Mouse (Mus musculus) testis, postnatal 14 days (tissue): Measurements from ENCODE around the gene Paxbp1.
A peak's percentile ranks its signal among the peaks of the same experiment; 100 is the strongest.
"Not testable (repeated sequence)": the region's sequence is repeated elsewhere in the genome, so short reads cannot be mapped to it uniquely, and the experiment has no call there.

ENCODE experiments used
- DNase-seq: peaks from one replicate; pipeline ENCODE4 v3.0.0; 2021; ENCODE audit warnings: low spot score

Gene Paxbp1

DNA sequence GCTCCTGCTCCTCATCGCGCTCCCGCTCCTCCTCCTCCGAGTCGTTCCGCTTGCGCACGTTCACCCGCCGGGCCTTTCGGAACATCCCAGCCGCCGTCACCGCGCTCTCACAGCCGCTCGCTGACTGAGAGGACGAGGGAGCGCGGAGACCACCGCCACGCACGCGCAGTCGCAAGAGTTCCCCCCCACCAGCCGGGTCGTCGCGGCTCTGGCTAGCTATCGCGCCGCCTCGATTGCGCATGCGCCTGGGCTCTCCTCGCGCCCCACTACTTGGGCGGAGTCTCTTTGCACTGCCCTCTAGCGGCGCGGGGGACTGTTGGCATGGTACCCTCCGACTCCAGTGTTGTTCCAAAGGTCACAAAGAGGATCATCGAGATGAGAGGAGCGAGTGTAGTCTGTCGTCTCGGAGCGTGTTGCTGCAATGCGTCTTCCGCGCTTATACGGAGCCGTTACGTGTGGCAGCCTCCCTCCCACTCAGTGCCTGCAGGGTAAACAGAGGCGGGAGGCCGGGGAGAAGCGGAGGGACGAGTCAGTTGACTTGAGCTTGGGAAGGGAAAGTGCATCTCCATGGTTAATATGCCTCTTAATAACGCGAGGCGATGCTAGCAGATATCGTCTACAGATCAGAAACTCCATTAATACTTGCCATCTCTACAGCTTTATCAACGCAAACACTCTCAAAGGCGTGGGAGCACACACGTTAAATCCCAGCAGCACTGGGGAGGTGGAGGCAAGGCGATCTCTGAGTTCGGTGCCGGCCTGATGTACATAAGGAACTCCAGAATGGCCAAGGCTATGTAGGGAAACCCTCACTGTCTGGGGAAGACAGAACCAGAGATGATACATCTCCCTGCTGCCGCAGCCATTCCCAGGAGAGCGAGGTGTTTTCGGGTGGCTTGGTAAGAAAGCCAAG lies at the start of gene Paxbp1:
Gene Paxbp1 (minus strand): TSS at position 274 of the 913 bp plus-strand sequence.
- DNase-seq, result peak; percentile 98

DNA sequence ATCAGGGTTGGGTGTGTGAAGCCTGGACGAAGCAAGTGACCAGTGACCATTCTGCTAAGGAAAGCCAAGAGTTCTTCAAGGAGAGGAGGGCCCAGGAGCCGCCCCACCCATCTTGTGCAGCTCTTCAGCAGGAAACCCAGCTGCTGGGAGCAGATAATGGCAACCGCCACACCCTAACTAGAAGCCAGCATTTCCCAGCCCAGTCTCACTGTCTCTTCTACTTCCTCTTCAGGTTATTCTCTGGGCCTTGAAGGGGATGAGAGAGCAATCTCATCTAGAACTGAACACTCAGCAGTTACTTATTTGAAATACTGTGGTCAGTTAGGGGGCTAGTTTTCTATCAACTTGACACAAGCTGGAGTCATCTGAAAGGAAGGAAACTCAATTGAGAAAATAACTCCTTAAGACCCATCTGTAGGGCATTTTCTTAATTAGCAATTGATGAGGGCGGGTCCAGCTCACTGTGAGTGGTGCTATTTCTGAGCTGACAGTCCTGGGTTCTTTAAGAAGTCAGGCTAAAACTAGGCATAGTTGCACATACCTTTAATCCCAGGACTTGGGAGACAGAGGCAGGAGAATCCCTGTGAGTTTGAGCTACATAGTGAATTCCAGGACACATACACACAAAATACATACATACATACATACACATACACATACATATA lies 42.4 kb upstream of the Paxbp1 start:
- no peak for DNase-seq

DNA sequence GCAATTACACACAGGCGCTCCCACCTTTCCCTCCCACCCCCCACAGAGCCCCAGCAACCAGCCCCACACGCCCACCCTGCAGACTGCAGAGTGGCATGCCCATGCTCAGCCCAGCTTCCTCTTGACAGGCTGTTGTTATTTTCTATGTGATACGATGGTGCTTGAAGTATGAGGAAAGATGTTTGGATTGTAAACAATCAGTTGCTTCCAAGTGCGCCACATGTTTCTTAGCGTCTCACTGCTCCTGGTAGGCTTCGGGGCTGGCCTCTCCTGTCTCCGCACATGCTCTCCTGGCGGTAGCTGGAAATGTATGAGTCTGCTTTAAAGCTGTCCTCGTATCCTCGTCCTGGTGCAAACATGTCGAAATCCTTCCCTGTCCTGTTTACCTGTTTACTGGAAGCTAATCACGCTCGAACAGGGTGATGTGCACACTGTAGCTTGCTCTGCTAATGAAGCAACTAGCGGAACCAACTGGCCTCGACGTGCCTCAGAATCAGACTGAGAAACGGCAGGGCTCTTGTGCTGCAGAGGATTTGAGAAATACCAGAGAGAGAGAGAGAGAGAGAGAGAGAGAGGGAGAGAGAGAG lies 41.0 kb upstream of the Paxbp1 start:
- no peak for DNase-seq

DNA sequence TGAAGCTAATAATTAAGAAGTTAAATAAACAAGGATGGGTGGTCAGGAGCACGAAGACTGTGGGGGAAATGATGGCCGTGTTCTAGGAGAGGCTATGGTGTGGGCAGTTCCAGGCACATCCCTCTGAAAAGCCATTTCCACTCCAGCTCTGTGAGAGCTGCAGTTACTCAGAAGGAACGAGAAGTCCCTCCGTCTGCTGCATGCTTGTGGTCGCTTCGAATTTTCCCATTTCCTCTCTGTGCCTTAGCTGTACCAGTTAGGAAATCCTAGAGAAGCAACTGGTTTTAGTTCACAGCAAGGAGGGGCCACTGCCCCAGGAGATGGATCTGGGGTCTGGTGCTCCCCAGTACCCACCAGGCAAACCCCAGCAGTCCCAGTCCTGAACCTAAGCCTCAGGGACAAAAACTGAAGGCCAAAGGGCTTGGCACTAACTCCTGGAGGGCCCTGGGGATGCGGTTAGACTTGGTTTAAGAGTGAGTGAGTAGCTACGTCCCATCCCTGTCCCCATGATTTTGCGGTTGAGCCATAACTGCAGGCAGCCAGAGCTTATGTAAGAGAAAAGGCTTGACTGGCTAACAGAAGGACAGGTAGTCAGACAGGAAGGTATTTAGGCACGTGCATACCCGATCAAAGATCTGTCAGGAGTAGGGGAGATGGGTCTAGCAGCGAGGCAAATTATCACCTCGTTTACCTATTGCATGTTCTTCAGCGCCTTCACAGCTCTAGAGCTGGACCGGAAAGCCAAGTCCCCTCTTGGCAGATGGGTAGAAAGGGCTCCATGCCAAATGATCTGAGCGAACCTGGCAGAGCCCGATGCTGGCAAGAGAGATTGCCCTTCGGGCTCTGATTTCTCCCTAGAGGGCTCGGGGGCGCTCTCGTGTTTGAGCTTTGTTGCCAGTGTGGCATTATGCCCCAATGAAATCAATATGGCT lies 40.2 kb upstream of the Paxbp1 start:
- DNase-seq, result no peak

DNA sequence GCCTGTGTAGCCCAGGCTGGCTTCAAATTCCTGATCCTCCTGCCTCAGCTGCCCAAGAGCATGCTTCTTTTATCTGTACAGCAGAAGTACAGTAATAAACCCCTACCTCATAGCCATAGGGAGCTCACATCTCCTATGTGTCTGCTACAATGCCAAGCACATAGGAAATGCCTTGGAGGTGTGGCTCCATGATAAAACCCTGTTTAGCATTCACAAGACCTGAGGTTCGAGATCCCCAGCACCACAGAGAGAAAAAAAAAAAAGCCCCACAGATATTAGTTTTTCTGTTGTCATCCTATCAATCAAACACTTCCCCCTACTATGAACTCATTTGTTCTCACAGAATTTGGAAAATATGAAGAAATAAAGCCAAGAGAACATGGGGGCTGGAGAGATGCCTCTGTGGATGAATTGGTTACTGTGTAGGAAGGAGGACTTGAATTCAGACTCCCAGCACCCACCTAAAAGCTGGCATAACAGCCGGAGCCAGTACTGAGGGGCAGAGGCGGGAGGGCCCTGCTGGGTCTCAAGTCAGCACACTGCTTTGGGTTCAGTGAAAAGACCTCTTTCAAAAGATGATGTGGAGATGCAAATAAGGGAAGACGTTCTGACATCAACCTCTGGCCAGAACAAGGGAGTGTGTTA lies 38.8 kb upstream of the Paxbp1 start:
- DNase-seq, result no peak

DNA sequence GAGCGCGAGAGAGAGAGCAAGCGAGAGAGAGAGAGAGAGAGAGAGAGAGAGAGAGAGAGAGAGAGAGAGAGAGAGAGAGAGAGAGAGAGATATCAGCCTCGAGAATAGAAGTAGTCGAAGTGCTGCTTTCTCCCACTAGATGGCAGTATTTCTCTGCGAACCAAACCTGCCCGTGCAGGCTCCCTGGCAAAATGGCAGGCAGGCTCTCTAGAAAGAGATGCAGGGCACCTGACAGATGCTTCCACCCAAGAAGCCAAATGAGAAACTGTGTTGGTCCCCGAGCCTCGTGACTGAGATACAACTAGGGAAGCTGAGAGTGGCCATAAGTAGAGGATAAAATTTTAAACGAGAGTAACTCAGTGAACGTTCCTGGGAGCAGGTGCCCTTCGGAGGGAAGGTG lies 37.2 kb upstream of the Paxbp1 start:
- DNase-seq, result peak; percentile 46

DNA sequence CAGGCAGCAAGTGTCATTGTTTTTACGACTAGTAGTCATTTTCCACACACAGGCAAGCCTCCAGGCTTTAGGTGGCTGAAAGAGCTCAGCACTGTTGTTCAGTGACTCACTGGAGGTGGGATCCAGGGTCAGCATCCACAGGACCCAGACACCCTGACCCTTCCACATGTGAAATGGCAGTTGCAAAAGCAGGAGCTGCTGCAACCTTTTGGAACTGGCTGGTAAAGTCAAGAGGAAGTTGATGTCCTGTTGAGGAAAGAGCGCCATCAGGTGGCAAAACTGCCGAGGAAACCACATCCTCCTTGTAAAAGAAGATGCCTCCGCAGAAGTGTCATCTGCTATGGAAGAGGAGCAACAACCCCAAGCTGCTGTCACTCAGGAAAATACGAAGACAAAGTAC lies 31.8 kb upstream of the Paxbp1 start:
- DNase-seq, result no peak

DNA sequence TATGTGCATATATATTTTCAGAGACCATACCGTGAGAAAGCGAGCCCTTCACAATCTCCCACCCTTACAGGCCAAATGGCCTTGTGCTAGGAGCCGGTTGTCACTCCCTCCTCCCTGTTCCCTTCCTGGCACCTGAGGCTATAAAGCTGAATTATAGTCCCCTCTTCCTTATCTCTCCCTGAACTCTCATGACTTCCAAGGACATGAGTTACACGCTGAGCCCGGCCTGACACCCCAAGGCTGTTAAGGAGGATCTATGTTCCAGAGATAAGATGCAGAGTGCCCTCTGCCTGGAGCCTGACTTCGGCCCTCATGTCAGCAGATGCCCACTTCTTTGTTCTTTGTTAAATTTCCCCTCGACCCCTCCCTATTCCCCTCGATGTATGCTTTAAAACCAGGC lies 31.1 kb upstream of the Paxbp1 start:
- DNase-seq, result not testable (repeated sequence)

DNA sequence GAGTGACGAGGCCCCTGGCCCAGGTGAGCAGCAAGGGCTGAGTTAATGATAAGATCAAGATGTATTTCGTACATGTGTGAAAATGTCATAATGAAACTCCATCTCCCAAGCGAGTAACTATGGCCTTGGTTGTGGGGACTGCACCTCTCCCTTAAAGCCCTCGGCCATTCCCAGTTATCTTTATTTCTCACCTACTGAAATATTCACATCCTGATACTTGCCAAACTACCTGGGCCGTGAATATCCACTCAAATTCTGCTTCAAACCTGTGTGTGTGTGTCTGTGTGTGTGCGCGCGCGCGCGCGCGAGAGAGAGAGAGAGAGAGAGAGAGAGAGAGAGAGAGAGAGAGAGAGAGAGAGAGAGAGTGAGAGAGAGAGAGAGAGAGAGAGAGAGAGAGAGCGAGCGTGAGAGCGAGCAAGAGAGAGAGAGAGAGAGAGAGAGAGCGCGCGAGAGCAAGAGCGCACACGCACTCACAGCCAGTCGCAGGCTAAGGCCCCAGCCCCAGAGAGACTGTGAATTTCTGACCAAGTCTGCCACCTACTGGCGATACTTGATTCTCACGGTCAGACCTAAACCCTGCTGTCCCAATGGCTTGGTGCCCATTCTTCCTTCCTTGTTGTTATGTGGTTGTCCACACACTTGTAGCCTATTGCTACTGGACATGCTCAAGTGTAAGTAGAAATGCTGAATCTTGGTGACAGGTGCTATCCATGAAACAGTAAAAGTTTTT lies 29.0 kb upstream of the Paxbp1 start:
- peak; percentile 76 for DNase-seq

DNA sequence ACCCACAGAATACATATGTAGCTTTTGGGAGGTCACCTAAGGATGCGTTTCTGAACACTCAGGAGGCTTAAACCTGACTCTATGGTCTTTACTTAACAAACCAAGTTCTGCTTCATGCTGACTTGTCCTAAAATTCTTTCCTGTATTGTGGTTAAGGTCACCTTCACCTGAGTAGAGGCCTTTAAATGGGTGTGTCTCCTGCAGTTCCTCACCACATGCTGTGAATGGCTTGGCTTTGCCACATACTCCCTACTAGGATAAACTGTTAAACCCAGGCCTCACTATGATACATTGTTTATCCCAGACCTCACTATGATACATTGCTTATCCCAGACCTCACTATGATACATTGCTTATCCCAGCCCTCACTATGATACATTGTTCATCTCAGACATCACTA lies 27.9 kb upstream of the Paxbp1 start:
- DNase-seq, result peak; percentile 37

DNA sequence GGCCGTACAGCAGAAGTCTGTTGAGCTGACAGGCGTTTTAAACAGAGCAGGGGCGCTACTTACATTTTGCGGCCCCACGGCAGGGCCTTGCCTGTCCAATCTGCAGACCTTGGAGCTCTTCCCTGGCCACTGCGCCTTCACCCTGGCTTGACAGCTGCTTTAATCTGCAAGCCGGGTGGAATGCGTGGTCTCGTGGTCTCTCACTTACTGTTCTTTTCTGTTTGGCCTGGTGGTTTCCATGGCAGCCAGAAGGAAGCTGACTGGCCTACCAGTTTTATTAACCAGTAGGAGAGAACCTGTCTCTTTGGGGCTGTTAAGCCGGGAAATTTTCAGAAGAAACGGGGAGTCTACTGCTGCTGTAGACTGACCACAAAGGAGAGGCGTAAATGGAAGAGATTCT lies 24.6 kb upstream of the Paxbp1 start:
- peak; percentile 25 for DNase-seq

DNA sequence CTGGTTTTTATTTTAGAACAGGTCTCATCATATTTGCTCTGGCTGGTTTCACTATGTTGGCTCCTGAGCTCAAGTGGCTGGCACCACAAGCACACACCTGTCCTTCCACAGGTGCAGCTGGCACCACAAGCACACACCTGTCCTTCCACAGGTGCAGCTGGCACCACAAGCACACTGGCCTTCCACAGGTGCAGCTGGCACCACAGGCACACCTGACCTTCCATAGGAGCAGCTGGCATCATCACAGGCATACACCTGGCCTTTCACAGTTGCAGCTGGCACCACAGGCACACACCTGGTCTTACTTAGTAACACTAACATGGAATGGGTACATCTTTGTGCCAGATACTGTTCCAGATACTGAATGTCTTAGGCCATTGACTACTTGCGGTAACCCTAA lies 22.8 kb upstream of the Paxbp1 start:
- no peak for DNase-seq

DNA sequence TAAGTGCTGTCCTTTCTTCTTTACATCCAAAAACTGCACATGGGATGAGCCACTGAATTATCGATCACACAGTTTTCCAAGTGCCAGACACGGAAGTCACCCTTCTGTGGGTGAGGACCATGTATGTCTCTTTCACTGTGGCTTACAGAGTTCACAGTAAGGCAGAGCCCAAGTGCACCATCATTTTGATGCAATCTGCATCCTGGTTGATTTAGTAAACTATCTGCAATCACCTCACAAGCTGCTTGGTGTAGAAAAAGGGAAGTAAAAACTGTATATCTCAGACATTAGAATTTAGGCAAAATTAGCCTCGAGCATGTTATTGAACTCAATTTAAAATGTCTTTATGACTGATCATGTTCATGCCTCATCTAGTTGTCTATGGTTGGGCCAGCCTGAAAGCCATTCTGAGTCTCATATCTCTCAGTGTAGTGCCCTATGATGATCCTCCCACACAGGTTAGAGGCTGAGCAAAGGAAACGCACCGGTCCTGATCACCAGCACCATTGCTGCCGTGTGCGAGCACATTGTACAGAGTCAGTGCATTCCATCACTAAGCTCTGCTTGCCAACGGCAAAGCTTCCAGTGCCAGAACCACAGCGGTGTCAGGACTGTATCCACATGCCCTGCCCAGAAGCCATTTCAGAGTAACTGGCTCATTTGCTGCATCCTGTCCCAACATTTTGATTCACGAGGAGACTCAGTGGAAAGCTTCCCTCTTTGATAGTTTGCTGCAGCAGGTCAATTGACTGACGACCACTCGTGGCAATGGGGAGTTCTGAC lies 20.4 kb upstream of the Paxbp1 start:
- DNase-seq, result no peak

DNA sequence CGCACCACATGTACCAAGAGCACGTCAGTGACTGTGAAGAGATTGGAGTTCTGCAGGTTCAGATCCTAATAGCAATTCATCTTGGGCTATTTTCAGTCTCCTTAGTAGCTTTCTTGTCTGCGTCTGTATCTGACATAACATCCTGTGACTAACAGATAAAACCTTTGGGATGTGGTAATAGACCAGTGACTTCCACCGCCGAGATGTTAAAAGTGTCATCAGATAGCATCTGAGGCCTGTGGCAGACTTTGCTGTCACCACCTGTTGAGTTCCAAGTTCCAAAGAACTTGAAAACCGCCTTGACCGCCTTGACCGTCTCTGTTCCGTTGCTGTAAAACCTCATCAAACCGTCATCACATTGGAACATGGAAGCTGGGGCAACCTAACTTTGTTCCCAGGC lies 19.4 kb upstream of the Paxbp1 start:
- no peak for DNase-seq

DNA sequence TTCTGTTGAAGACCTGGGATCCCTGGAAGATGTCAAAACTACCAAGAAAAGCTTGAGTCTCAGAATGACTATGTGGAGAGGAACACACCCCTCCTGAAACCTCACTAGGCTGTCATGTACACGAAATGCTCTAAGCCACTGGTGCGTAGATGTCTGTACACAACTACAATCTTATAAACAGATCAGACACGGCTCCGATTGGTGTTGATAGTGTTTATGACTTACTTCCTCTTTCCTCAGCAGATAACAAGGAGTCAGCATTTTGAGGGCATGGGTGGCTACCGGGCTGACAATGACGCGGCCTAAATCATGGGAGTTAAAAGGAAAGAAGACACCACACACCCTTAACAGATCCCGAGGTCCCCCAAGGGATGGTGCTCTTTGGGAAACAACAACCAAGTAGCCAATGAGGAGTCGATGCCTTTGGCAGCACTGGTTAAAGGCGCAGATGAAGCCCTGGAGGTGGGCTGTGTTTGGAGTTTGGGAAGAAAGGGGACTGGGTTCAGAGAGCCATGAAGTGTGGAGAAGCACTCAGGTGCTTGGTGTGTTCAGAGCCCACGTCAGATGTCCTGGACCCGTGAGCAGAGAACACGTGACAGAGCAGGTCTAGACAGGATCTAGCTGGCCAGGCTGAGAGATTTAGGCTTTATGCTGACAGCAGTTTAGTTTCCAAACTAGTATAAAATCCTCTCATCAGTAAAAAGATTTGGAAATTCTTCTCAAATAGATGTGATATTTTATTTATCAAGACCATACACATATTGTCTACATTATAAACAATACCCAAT lies 17.4 kb upstream of the Paxbp1 start:
- no peak for DNase-seq

DNA sequence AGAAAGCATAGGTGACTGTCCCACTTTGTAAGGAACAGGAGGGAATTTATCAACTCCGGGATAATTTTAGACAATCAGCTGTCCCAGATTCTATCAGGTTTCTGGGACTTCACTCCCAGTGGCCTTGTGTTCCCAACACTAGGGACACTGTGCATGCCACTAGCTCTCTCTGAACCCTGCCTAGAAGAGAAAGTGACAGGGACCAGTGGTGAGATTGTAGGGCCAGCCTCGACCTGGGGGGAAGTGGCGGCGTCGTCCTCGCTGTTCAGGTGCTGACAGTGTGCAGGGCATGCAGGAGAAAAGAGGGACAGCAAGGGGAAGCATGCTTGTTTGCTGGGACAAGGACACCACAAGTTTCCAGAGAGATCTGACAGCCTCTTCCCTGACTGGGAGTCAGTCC lies 13.4 kb upstream of the Paxbp1 start:
- no peak for DNase-seq

DNA sequence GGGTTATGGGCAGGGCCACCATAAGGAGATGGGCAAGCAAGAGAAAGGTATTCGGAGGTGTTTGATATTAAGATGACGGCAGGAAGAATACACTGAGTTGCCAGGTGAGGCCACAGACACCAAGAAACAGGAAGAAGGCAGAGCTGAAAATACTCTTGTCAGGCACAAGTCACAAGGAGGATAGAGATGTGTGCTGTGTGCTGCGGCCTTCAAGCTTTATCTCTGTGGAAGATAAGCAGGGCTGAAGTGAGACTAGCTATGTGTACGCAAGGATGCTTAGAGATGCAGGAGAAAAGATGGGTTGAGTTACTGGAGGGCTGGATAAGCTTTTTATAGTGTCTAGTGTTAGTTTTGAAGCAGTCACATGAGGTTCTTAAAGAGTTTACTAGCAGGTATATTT lies 12.9 kb upstream of the Paxbp1 start:
- no peak for DNase-seq

DNA sequence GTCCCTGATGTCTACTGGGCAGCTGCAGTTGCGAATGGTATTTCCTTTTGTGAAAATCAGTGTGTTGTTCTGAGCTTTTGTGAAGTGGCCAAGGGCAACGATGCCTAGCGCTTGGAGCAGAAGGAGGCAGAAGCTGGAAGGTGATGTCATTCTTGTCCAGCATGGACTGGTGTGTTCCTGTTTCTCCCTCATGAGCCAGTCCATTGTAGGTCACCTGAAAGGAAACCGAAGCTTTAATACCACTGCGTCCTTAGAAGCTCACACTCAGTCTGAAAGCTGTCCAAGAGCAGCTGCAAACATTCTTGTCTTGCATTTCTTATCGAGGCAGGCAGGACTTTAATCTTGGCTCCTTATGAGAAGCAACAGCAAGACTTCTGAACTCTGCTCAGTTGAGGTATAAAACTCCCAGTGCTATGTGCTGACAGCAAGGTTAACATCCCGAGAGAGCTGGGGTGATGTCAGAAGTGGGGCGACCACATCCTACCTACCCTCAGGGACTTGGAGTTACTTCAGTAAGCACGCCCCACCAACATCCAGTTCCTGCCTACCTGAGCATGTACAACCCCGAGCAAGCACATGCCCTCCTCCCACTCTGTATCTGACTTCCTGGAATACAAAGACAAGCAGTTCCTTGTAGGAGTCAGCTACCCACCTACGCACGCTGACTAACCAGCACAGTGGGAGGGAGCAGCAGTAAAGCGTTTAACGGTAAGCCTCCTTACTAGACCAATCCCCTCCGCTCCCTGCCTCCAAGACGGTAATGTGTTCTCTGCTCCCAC lies 11.9 kb upstream of the Paxbp1 start:
- DNase-seq, result peak; percentile 38
